Mouse (Mus musculus) heart, embryonic 15.5 days (tissue): ENCODE measurements around the gene Pard3. TPM values are rescaled to one million over a fixed set of nuclear protein-coding genes. Genes with fewer than 3 reads are reported as not detected.

Source experiments
- ATAC-seq: fragments of 200-750 bp; cut with Nextera tagmentation; replicated peaks from 2 replicates; pipeline ENCODE4 v1.8.0; 2017; ENCODE audit warnings: low read depth, moderate TSS enrichment; ENCODE audit not compliant: insufficient number of reproducible peaks, insufficient read depth, low FRiP score
- H3K27ac ChIP-seq: fragments of 300-500 bp; sonication (generic); 2 replicates; pipeline ENCODE4 v1.5.1; 2015; ENCODE audit warnings: mild to moderate bottlenecking, inconsistent platforms
- H3K27me3 ChIP-seq: fragments of 300-500 bp; sonication (generic); 2 replicates; pipeline ENCODE4 v1.6.1; 2015; ENCODE audit warnings: inconsistent platforms
- H3K36me3 ChIP-seq: fragments of 300-500 bp; sonication (generic); 2 replicates; pipeline ENCODE4 v1.6.1; 2015; ENCODE audit warnings: mild to moderate bottlenecking, inconsistent platforms
- H3K4me1 ChIP-seq: fragments of 300-500 bp; sonication (generic); replicated peaks from 2 replicates; pipeline ENCODE4 v1.6.1; 2015; ENCODE audit warnings: inconsistent platforms
- H3K4me2 ChIP-seq: fragments of 300-500 bp; sonication (generic); 2 replicates; pipeline ENCODE4 v1.6.1; 2015; ENCODE audit warnings: inconsistent platforms, mild to moderate bottlenecking, moderate library complexity
- H3K4me3 ChIP-seq: fragments of 300-500 bp; sonication (generic); 2 replicates; pipeline ENCODE4 v1.5.1; 2015; ENCODE audit warnings: mild to moderate bottlenecking, inconsistent platforms
- H3K9ac ChIP-seq: fragments of 300-500 bp; sonication (generic); 2 replicates; pipeline ENCODE4 v1.6.1; 2015; ENCODE audit warnings: mild to moderate bottlenecking, inconsistent platforms
- H3K9me3 ChIP-seq: fragments of 300-500 bp; sonication (generic); replicated peaks from 2 replicates; pipeline ENCODE4 v1.6.1; 2016; ENCODE audit warnings: inconsistent platforms
- WGBS: fragments of 180-500 bp; shearing (Covaris S2); methylation state at CpG from one replicate; pipeline ENCODE4 v1.1.7; 2015; ENCODE audit warnings: mixed read lengths; 5-methylcytosine and 5-hydroxymethylcytosine counted together
- polyA plus RNA-seq: library from polyadenylated mRNA; unstranded; fragments of >200 nt; fragmentation: Nextera tagmentation; extraction: Ambion mirVana; gene quantifications from 2 replicates; pipeline ENCODE4 v1.2.1, GENCODE M21; 2015

Pard3 gene
- polyA plus RNA-seq, 1 experiment from 2014 or later = 14.9 TPM

GRCm38 (mm10) chr8:127590674-127591186 lies 527.0 kb downstream of the Pard3 start:
- Histone ChIP-seq H3K4me1 (peaks cover 10% of the 10 kb centered on the region), H3K4me2 (no peak overlapping the region), H3K27me3 (no peaks in the 10 kb centered on the region), H3K27ac (no peak overlapping the region), H3K9ac (no peak overlapping the region), H3K9me3 (no peaks in the 10 kb centered on the region), H3K36me3 (no peaks in the 10 kb centered on the region), H3K4me3 (no peak overlapping the region)
- WGBS = 87% methylated on average over 5 of the region's 5 CpGs
- no peak for ATAC-seq

GRCm38 (mm10) chr8:127592648-127593574 lies 529.2 kb downstream of the Pard3 start:
- H3K9ac ChIP-seq = no peak overlapping the region
- no peak overlapping the region for H3K27ac ChIP-seq
- no peak for ATAC-seq
- H3K4me2 ChIP-seq = no peak overlapping the region
- H3K4me3 ChIP-seq = no peak overlapping the region
- WGBS = 75% methylated on average over 12 of the region's 12 CpGs
- H3K9me3 ChIP-seq = no peaks in the 10 kb centered on the region
- no peaks in the 10 kb centered on the region for H3K36me3 ChIP-seq
- no peaks in the 10 kb centered on the region for H3K4me1 ChIP-seq
- H3K27me3 ChIP-seq = no peaks in the 10 kb centered on the region

- Histone ChIP-seq H3K9ac (no peak overlapping the region), H3K27ac (no peak overlapping the region), H3K27me3 (no peaks in the 10 kb centered on the region), H3K4me1 (no peaks in the 10 kb centered on the region), H3K36me3 (no peaks in the 10 kb centered on the region), H3K9me3 (no peaks in the 10 kb centered on the region), H3K4me2 (no peak overlapping the region), H3K4me3 (no peak overlapping the region)
- 82% methylated on average over 2 of the region's 2 CpGs for WGBS
- ATAC-seq = no peak
Observed at GRCm38 (mm10) chr8:127600641-127601040, 536.9 kb downstream of the Pard3 start.

GRCm38 (mm10) chr8:127603062-127603461 lies 539.4 kb downstream of the Pard3 start:
- no peaks in the 10 kb centered on the region for H3K4me1 ChIP-seq
- H3K4me3 ChIP-seq = no peak overlapping the region
- H3K27ac ChIP-seq = no peak overlapping the region
- no peaks in the 10 kb centered on the region for H3K36me3 ChIP-seq
- no peak overlapping the region for H3K4me2 ChIP-seq
- H3K9ac ChIP-seq = no peak overlapping the region
- H3K9me3 ChIP-seq = no peaks in the 10 kb centered on the region
- WGBS = 93% methylated on average over 15 of the region's 15 CpGs
- ATAC-seq = no peak
- H3K27me3 ChIP-seq = no peaks in the 10 kb centered on the region

GRCm38 (mm10) chr8:127608541-127609270 lies 545.0 kb downstream of the Pard3 start:
- Histone ChIP-seq H3K4me2 (no peak overlapping the region), H3K4me1 (no peaks in the 10 kb centered on the region), H3K27ac (no peak overlapping the region), H3K4me3 (no peak overlapping the region), H3K36me3 (no peaks in the 10 kb centered on the region), H3K9me3 (no peaks in the 10 kb centered on the region), H3K9ac (no peak overlapping the region), H3K27me3 (no peaks in the 10 kb centered on the region)
- ATAC-seq = no peak
- 61% methylated on average over 7 of the region's 7 CpGs for WGBS

- no peaks in the 10 kb centered on the region for H3K9me3 ChIP-seq
- no peaks in the 10 kb centered on the region for H3K27me3 ChIP-seq
- no peak overlapping the region for H3K9ac ChIP-seq
- ATAC-seq = no peak
- H3K27ac ChIP-seq = no peak overlapping the region
- no peaks in the 10 kb centered on the region for H3K36me3 ChIP-seq
- H3K4me2 ChIP-seq = no peak overlapping the region
- no peaks in the 10 kb centered on the region for H3K4me1 ChIP-seq
- H3K4me3 ChIP-seq = no peak overlapping the region
- 71% methylated on average over 10 of the region's 10 CpGs for WGBS
Observed at GRCm38 (mm10) chr8:127609316-127609715, 545.6 kb downstream of the Pard3 start.

GRCm38 (mm10) chr8:127614206-127614605 lies 550.5 kb downstream of the Pard3 start:
- Histone ChIP-seq H3K4me2 (no peak overlapping the region), H3K9me3 (no peaks in the 10 kb centered on the region), H3K27ac (no peak overlapping the region), H3K36me3 (no peaks in the 10 kb centered on the region), H3K9ac (no peak overlapping the region), H3K4me3 (no peak overlapping the region), H3K4me1 (peaks cover 9% of the 10 kb centered on the region), H3K27me3 (no peaks in the 10 kb centered on the region)
- ATAC-seq = no peak
- WGBS = 76% methylated on average over 4 of the region's 4 CpGs

GRCm38 (mm10) chr8:127616681-127617080 lies 553.0 kb downstream of the Pard3 start:
- no peak overlapping the region for H3K27ac ChIP-seq
- 51% methylated on average over 2 of the region's 2 CpGs for WGBS

GRCm38 (mm10) chr8:127622137-127622536 lies 558.4 kb downstream of the Pard3 start:
- WGBS = 84% methylated on average over 3 of the region's 3 CpGs
- no peak overlapping the region for H3K27ac ChIP-seq
- no peak for ATAC-seq

More at GRCm38 (mm10) chr8:127616681-127617080, 553.0 kb downstream of the Pard3 start:
- Histone ChIP-seq H3K36me3 (no peaks in the 10 kb centered on the region), H3K4me1 (peaks cover 9% of the 10 kb centered on the region), H3K27me3 (no peaks in the 10 kb centered on the region), H3K9ac (no peak overlapping the region), H3K4me3 (no peak overlapping the region), H3K4me2 (no peak overlapping the region), H3K9me3 (no peaks in the 10 kb centered on the region)
- no peak for ATAC-seq

GRCm38 (mm10) chr8:127638232-127639087 lies 574.8 kb downstream of the Pard3 start:
- Histone ChIP-seq H3K27ac (no peak overlapping the region), H3K9me3 (no peaks in the 10 kb centered on the region), H3K27me3 (no peaks in the 10 kb centered on the region), H3K4me1 (no peaks in the 10 kb centered on the region), H3K4me2 (no peak overlapping the region), H3K36me3 (no peaks in the 10 kb centered on the region), H3K9ac (no peak overlapping the region), H3K4me3 (no peak overlapping the region)
- WGBS = 88% methylated on average over 9 of the region's 9 CpGs
- ATAC-seq = no peak

More at GRCm38 (mm10) chr8:127622137-127622536, 558.4 kb downstream of the Pard3 start:
- H3K27me3 ChIP-seq = no peaks in the 10 kb centered on the region
- H3K4me2 ChIP-seq = no peak overlapping the region
- H3K36me3 ChIP-seq = no peaks in the 10 kb centered on the region
- H3K9me3 ChIP-seq = no peaks in the 10 kb centered on the region
- H3K4me3 ChIP-seq = no peak overlapping the region
- H3K9ac ChIP-seq = no peak overlapping the region
- H3K4me1 ChIP-seq = peaks cover 4% of the 10 kb centered on the region

- Histone ChIP-seq H3K9me3 (no peaks in the 10 kb centered on the region), H3K4me1 (no peaks in the 10 kb centered on the region), H3K4me3 (no peak overlapping the region), H3K4me2 (no peak overlapping the region), H3K27ac (no peak overlapping the region), H3K36me3 (no peaks in the 10 kb centered on the region), H3K27me3 (no peaks in the 10 kb centered on the region), H3K9ac (no peak overlapping the region)
- ATAC-seq = no peak
- WGBS = 91% methylated on average over 4 of the region's 4 CpGs
Observed at GRCm38 (mm10) chr8:127639088-127639453, 575.4 kb downstream of the Pard3 start.
